Mouse (Mus musculus) forelimb bud, embryonic 11.5 days (tissue): ENCODE data around the gene Ran.

Source experiments
- DNase-seq: peaks from one replicate; pipeline ENCODE4 v3.0.0-alpha.2; 2012; ENCODE audit warnings: low read depth, low spot score

Gene Ran

DNA sequence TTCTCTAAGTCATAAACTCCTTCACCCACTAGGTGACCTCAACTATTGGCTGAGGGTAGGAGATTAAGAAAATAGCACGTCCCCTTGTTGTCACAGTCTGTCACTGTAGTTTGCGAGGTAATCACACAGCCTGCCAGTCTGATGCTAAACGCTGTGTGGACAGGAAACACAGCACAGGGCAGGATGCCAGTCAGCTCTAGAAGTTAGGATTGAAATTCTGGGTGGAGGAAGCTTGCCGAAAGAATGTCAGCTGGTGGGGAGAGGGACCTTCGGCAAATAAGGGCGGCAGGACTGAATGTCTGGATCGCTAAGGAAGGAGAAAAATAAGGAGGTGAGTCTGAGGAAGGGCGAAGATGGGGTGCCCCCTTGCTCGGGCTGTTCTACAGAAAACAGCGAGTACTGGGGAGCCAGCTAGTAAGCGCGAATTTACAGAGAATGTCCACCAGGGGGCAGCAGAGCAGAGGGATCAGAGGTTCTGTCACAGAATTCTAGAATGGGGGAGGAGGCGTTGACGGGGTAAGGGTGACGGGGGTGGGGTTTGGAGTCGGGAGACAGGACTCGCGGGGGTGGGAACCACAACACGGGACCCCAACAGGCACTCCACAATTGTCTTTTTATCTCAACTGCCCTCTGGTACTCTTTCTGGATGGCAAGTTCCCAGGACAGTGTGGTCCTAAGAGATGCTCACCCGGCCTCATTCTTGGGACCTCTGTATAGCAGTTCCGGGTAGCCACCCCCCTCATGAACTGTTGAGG lies 43.3 kb downstream of the Ran start:
- DNase-seq = peak; percentile 76

DNA sequence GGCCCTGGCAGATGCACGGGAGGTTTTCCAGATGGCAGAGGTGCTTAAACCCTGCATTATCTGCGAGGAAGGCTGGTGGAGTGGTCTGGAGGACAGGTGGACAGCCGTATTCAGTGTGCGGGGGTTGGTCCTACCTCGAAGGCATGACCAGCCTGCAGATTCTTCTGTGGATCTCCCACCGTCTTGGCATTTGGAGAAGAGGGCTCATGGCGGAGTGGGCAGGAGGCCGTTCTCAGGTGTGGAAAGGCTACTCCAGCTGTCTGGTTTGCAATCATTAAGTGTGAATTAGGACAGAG lies 43.9 kb downstream of the Ran start:
- DNase-seq = no peak

DNA sequence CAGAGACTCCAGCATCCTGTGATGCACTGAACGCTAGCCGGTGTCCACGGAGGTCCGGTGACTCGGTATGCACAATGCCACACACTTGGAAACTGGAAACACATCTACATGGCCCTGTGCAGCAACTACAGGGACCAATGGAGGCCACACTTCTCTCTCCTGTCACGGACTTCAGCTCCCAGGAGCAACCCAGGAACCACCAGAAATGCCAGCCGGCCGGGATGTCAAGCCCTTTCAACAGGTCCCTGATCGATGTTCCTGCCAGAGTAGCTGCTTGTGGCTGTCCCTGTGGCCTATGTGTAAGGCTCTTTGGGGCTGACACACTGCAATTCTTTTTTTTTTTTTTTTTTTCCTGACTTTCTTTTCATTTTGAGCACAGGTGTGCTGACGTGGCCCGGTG lies 44.3 kb downstream of the Ran start:
- DNase-seq = no peak

DNA sequence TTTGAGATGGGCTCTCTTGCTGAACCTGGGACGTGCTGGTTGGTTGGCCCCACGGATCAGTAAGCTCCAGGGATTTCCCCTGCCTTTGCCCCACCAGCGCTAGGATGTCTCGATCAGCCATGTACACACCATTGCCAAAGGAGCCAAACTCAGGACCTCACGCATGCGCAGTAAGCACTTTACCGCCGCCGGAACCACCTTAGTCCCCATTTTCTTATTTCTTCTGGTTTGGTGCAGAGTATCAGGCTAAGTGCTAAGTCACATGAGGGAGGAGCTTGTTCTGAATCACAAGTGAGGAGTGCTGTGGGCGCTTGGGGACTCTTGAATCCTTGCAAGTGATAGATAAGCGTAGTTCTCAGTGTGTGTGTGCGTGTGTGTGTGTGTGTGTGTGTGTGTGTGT lies 45.4 kb downstream of the Ran start:
- no peak for DNase-seq

DNA sequence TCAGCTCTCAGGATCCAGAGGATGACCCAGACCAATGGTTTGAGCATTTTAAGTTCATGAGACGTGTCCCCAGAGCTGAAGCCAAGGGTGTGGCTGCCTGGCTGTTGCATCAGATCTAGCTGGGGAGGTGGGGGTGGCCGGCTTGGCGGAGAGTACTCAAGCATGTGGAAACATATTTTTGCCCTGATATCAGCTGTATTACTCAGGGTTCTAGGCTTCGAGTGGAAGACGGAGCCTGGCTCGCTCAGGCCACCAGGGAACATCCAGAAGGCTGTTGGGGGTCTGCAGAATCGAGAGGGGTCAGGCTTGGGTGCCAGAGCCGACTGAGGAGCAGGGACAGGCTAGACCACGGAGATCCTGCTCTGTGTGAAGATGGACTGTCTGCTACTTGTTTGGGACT lies 46.1 kb downstream of the Ran start:
- DNase-seq = no peak

DNA sequence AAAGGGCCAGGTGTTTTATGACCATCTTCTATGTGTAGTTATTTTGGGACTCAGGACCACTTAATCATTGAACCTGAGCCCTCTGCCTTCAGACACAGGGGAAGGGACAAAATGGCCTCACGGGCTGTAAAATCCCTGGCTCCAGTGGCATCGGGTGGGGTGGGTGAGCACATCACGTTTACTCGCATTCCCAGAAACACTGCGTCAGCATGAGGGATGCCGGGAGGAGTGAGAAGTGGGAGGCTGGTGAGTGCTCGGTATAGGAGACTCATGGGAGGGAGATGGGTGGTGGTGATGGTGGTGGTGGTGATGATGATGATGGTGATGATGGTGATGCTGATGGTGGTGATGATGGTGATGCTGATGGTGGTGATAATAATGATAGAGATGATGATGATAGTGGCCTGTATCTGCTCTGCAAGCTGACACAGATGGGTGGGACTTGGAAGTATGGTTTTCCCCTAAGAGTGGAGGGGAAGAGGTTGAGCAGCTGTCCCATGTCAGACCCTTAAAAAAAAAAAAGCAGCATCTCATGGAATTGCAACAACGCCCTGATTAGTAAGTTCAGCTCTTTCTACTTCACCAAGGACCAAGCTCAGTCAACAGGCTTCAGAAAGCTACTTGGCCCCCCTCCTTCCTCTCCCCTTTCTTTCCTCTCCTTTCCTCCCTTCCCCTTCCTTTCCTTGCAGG lies 46.8 kb downstream of the Ran start:
- DNase-seq = no peak

DNA sequence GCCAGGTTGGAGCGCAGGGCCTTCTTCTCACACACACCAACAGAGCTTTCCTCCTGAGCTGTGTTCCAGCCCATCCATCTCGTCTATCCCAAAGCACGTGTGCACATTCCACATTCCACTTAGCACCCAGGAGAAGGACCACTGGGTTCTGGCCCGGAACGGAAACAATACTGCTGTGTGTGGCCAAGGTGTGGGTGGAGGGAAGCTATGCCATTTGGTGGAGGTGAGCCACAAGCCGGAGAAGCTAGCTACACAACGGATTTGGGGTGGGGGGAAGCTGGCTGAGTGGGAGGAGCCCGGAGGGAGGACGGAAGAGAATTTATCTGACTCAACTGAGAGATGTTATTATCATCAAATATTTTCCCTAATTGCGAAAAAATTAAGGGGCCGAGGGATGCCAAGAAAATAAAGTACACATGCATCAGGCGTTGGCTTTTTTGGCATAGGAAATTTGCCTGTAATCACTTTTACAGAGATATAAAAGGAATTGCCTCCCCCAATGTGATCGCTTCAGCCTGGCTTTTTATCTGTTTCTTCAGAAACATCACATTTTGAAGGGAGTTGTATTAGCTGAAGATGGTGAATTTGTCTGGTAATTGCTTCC lies 47.5 kb downstream of the Ran start:
- DNase-seq = no peak

DNA sequence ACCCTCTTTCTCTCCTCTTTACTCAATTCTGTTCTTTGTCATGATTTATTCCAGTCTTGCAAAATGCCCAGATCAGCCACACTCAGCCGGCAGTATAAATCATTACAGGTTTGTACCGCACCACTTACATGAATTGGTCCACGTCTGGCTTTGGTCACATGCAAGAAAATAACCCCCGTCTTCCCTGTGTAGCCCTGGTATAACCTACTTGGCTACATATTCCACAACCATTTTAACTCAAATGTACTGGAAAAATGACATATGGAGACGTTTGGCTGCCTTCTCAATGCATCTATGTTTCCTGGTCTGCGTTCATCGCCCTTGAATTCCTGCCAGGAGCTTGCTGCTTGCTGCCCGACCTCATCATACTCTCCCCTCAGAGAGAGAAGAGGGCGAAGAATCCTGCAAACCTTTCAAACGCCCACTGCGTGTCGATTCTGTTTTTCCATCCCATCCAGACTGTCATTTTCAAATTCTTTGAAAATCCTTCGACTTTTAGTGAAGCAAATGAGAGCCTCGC lies 52.0 kb downstream of the Ran start:
- DNase-seq = no peak

DNA sequence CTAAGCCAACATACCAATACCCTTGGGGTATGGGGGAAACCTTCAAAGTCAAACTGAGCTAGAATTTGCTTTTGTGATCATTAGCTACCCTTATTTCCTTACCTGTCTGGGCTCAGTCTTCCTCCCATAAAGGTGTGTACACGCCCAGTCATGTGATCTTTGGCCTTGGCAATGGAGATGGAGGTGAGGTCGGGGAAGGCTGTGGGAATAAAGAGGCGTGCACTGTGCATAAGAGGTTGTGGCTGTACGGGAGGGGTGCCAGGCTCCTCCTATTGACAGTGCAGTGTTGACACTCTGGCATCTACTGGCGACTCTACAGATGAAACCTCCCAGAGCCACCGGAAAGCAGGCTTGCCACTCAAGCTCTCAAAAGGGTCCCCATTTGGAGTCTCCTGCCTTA lies 53.5 kb downstream of the Ran start:
- DNase-seq = no peak
